Mouse (Mus musculus): ENCODE measurements around the gene Gm29644. TPM values are rescaled to one million over a fixed set of nuclear protein-coding genes. Genes with fewer than 3 reads are reported as not detected.

Gene Gm29644
- polyA plus RNA-seq (2012; ENCODE audit: low replicate concordance): not detected in 2 replicates

DNA sequence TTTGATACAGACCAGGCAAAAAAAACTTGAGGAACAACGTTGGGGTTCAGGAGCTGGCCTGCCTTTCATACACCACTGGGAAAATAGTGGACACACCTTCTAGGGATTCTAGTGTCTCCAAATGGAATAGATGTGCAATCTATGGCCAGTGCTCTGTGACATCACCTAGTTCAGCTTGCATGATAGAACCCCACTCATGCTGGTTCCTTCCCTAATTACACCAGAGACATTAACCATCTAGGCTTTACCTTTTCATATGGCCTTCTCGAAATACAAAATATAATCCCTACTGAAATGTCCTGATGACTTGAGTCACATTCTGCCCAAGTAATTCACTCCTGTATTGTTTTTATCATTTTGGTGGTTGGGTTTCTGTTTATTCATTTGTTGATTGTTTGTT is at the start of gene Gm29644, which contains the start of gene Gm29423:
Gm29644 (minus strand) TSS at position 157 of the 400 bp plus-strand sequence.
Gm29423 (minus strand) TSS at position 101 of the 400 bp plus-strand sequence.

DNA sequence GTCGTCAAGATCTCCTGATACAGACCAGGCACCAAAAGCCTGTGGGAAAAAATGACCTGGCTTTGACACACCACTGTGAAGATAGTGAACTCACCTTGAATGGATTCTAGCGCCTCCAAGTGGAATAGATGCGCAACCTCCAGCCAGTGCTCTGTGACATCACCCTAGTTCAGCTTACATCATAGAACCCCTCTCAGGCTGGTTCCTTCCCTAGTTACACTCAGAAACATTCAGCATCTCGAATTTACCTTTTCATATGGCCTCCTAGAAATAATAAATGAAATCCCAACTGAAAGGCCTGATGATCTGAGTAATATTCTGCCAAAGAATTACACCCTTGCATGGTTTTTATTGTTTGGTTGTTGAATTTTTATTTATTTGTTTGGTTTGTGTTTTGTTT is 29.6 kb downstream of the Gm29644 start, which contains the start of gene Gm21118:
Gm21118 (minus strand) TSS at position 101 of the 400 bp plus-strand sequence.

Other genes starting within 250 kb of the Gm29644 start
- gene Gm21118, start 29.7 kb downstream of the Gm29644 start, polyA plus RNA-seq (2012; ENCODE audit: low replicate concordance): not detected in 2 replicates
- not detected in 2 replicates for gene Gm29423, start 56 bp downstream of the Gm29644 start, polyA plus RNA-seq (2012; ENCODE audit: low replicate concordance)
- gene Gm20888, start 138.5 kb upstream of the Gm29644 start, polyA plus RNA-seq (2012; ENCODE audit: low replicate concordance): not detected in 2 replicates

Measured in leukemia stem cell, adult 10-12 weeks (primary cell).